Mouse (Mus musculus): Measurements from ENCODE around the gene Ntrk1. TPM values are rescaled to one million over a fixed set of nuclear protein-coding genes. Genes with fewer than 3 reads are reported as not detected.
A peak's percentile ranks its signal among the peaks of the same experiment; 100 is the strongest.
"Not testable (repeated sequence)": the region's sequence is repeated elsewhere in the genome, so short reads cannot be mapped to it uniquely, and the experiment has no call there.

Gene Ntrk1
- total RNA-seq (2021): 1 to 10 TPM; 3.8 to 6.8 TPM
- long read RNA-seq, experiment 1, partial matches to known transcripts: 0 of 1 reads
- long read RNA-seq, experiment 1, other reads (novel, unspliced or antisense): 1 of 1 reads
- long read RNA-seq, experiment 2, partial matches to known transcripts: 0 of 2 reads
- long read RNA-seq, experiment 2, other reads (novel, unspliced or antisense): 2 of 2 reads

- peak; percentile 26 to 39 for DNase-seq
Measured at GRCm38 (mm10) chr3:87794922-87795325, at the start of gene Ntrk1. TSS of gene Ntrk1 (minus strand) at chr3:87795162.

- DNase-seq: no peak
Measured at GRCm38 (mm10) chr3:87840858-87841257, 45.9 kb upstream of the Ntrk1 start.

- DNase-seq: peak; percentile 76 to 83
Measured at GRCm38 (mm10) chr3:87838622-87839021, 43.7 kb upstream of the Ntrk1 start.

GRCm38 (mm10) chr3:87833482-87833881 lies 38.5 kb upstream of the Ntrk1 start:
- no peak for DNase-seq

GRCm38 (mm10) chr3:87832109-87832859 lies 37.3 kb upstream of the Ntrk1 start:
- no peak for DNase-seq

GRCm38 (mm10) chr3:87829025-87829424 lies 34.1 kb upstream of the Ntrk1 start:
- DNase-seq: no peak

- DNase-seq: no peak
Measured at GRCm38 (mm10) chr3:87828435-87828834, 33.5 kb upstream of the Ntrk1 start.

GRCm38 (mm10) chr3:87824206-87824605 lies 29.2 kb upstream of the Ntrk1 start, which contains the start of gene Pear1:
TSS of gene Pear1 (minus strand) at chr3:87824306.
- DNase-seq: not testable (repeated sequence)

- no peak for DNase-seq
Measured at GRCm38 (mm10) chr3:87818226-87818625, 23.3 kb upstream of the Ntrk1 start.

GRCm38 (mm10) chr3:87816646-87817093 lies 21.7 kb upstream of the Ntrk1 start:
- DNase-seq: peak; percentile 74 to 78

- no peak for DNase-seq
Measured at GRCm38 (mm10) chr3:87816166-87816565, 21.2 kb upstream of the Ntrk1 start.

GRCm38 (mm10) chr3:87812873-87813272 lies 17.9 kb upstream of the Ntrk1 start:
- DNase-seq: no peak

- no peak for DNase-seq
Measured at GRCm38 (mm10) chr3:87812413-87812812, 17.5 kb upstream of the Ntrk1 start.

GRCm38 (mm10) chr3:87811297-87811696 lies 16.3 kb upstream of the Ntrk1 start:
- no peak for DNase-seq

- no peak for DNase-seq
Measured at GRCm38 (mm10) chr3:87809322-87809962, 14.5 kb upstream of the Ntrk1 start.

GRCm38 (mm10) chr3:87804038-87804677 lies 9.2 kb upstream of the Ntrk1 start:
- DNase-seq: peak; percentile 23 to 34

GRCm38 (mm10) chr3:87801681-87802080 lies 6.7 kb upstream of the Ntrk1 start:
- DNase-seq: no peak

GRCm38 (mm10) chr3:87796736-87797334 lies 1.9 kb upstream of the Ntrk1 start, which contains the start of gene Insrr:
TSS of gene Insrr (plus strand) at chr3:87796951.
- peak; percentile 41 to 45 for DNase-seq

GRCm38 (mm10) chr3:87795336-87796277 lies 645 bp upstream of the Ntrk1 start:
- peak; percentile 62 to 74 for DNase-seq

- DNase-seq: no peak
Measured at GRCm38 (mm10) chr3:87789768-87790167, 5.2 kb downstream of the Ntrk1 start.

GRCm38 (mm10) chr3:87789248-87789647 lies 5.7 kb downstream of the Ntrk1 start:
- DNase-seq: no peak

Data from adrenal gland, postnatal 36 days (tissue).